Mouse (Mus musculus) heart, adult 9 months (tissue): ENCODE measurements around the gene Ddx59.

Experiments
- DNase-seq, 2 experiments: peaks; one replicate each; pipeline ENCODE4 v3.0.0; 2022; ENCODE audit warnings: low spot score in 2 of 2

Gene Ddx59

GRCm38 (mm10) chr1:136449541-136449940 lies 34.5 kb downstream of the Ddx59 start:
- no peak for DNase-seq

GRCm38 (mm10) chr1:136450206-136450605 lies 35.1 kb downstream of the Ddx59 start:
- DNase-seq = no peak

- no peak for DNase-seq
Measured at GRCm38 (mm10) chr1:136452421-136452820, 37.4 kb downstream of the Ddx59 start.

- DNase-seq = no peak
Measured at GRCm38 (mm10) chr1:136455756-136456585, 40.9 kb downstream of the Ddx59 start.

- DNase-seq = no peak
Measured at GRCm38 (mm10) chr1:136456741-136457140, 41.7 kb downstream of the Ddx59 start.

- no peak for DNase-seq
Measured at GRCm38 (mm10) chr1:136457403-136457802, 42.3 kb downstream of the Ddx59 start.

- peak; percentile 13 to 23 for DNase-seq
Measured at GRCm38 (mm10) chr1:136458691-136459245, 43.7 kb downstream of the Ddx59 start.

GRCm38 (mm10) chr1:136462443-136462842 lies 47.4 kb downstream of the Ddx59 start:
- no peak for DNase-seq

- no peak for DNase-seq
Measured at GRCm38 (mm10) chr1:136465168-136465567, 50.1 kb downstream of the Ddx59 start.

GRCm38 (mm10) chr1:136466143-136466811 lies 51.2 kb downstream of the Ddx59 start, which contains the start of gene Kif14:
Gene Kif14 (plus strand): TSS chr1:136466343.
- DNase-seq = peak; percentile 85 to 91

GRCm38 (mm10) chr1:136469408-136469807 lies 54.3 kb downstream of the Ddx59 start:
- no peak for DNase-seq

- no peak for DNase-seq
Measured at GRCm38 (mm10) chr1:136470471-136470870, 55.4 kb downstream of the Ddx59 start.
